Mouse (Mus musculus) layer of hippocampus, adult 6 months (tissue): ENCODE results near the gene Wdr26. TPM values are rescaled to one million over a fixed set of nuclear protein-coding genes. Genes with fewer than 3 reads are reported as not detected.

Experiments used
- long read RNA-seq, 2 experiments: library from polyadenylated mRNA; unstranded; transcript quantifications; one replicate each; pipeline ENCODE4 v2.0.0; 2019 to 2020
- polyA plus RNA-seq: library from polyadenylated mRNA; unstranded; fragments of <200 nt; fragmentation: Nextera tagmentation; gene quantifications from 2 replicates; pipeline ENCODE4 v1.2.3, GENCODE M21; 2021

Gene Wdr26
- 13.2 and 13.9 TPM in 2 replicates for polyA plus RNA-seq
- long read RNA-seq, experiment 1, full-length matches to known transcripts: 12 of 53 reads
- long read RNA-seq, experiment 1, partial matches to known transcripts: 10 of 53 reads
- long read RNA-seq, experiment 1, other reads (novel, unspliced or antisense): 31 of 53 reads
- long read RNA-seq, experiment 2, full-length matches to known transcripts: 15 of 44 reads
- long read RNA-seq, experiment 2, partial matches to known transcripts: 6 of 44 reads
- long read RNA-seq, experiment 2, other reads (novel, unspliced or antisense): 23 of 44 reads

GRCm38 (mm10) chr1:181211920-181212633 is at the start of gene Wdr26:
Gene Wdr26, minus strand, starts transcription at chr1:181212001.

GRCm38 (mm10) chr1:181143950-181144836 is 67.6 kb downstream of the Wdr26 start, which contains the start of the genes Nvl and Cnih4:
Gene Nvl, minus strand, starts transcription at chr1:181144204.
Gene Cnih4, plus strand, starts transcription at chr1:181144693.

Other genes with a start within 250 kb of the Wdr26 start
- gene Ephx1, start 191.1 kb downstream of the Wdr26 start, polyA plus RNA-seq: 20.6 and 35.6 TPM in 2 replicates
- gene 9130409I23Rik, start 160.8 kb downstream of the Wdr26 start, polyA plus RNA-seq: not detected in 2 replicates
- gene Nvl, start 67.8 kb downstream of the Wdr26 start, polyA plus RNA-seq: 6.0 and 6.8 TPM in 2 replicates
- 38.7 and 51.0 TPM in 2 replicates for gene Cnih4, start 67.3 kb downstream of the Wdr26 start, polyA plus RNA-seq
- 56.7 and 74.1 TPM in 2 replicates for gene Cnih3, start 140.6 kb upstream of the Wdr26 start, polyA plus RNA-seq